Mouse (Mus musculus) bone marrow, adult 2 months (tissue): Measurements from ENCODE around the gene Spp2.

Source experiments
- CTCF ChIP-seq: fragments of 200-500 bp; IDR thresholded peaks from 2 replicates; pipeline ENCODE4 v1.5.1; 2011; ENCODE audit warnings: low read length, control low read depth; ENCODE audit not compliant: control insufficient read depth, insufficient read depth
- POLR2A ChIP-seq: fragments of 200-500 bp; IDR thresholded peaks from 2 replicates; pipeline ENCODE4 v1.6.1; 2011; ENCODE audit warnings: low read depth, mild to moderate bottlenecking, control low read depth, low read length, borderline replicate concordance; ENCODE audit not compliant: control insufficient read depth

DNA sequence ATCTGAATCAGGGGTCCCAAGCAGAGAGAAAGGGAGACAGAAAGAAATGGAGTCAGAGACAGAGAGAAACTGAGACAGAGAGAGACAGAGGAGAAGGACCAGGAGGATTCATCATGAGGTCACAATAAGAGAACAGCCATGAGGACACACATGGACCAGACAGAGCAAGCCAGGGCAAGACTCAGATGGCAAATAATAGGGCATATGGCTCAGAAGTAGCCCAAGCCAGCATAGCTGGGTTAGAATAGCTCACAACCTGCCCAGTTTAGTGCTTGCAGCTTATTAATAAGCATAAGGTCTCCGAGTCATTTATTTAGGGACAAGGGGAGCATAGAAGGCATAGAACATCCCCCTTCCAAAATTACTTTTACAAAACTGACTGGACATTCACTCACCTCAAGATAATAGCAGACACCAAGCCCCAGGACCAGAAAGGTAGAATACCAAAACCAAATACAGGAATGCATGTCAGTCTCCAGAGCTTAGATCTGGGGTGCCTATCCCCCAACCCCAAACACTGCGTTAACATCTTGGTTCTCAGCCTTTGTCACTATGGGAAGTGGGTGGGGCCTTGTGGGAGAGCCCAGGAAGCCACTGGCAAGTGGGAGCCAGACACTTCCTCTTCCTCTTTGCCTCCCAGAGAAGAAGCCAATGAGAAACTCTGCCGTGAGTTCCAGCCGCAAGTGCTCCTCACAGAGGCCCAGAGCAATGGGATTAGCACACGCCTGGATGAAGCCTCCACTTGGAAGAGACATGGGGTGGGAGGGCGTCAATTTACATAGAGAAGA is 26.5 kb downstream of the Spp2 start:
- no peak for TF ChIP-seq POLR2A
- TF ChIP-seq CTCF, result no peak
